Mouse (Mus musculus): Measurements from ENCODE around the gene Nipa1. TPM values are rescaled to one million over a fixed set of nuclear protein-coding genes. Genes with fewer than 3 reads are reported as not detected.
A peak's percentile ranks its signal among the peaks of the same experiment; 100 is the strongest.

Gene Nipa1
- total RNA-seq, 2 experiments from 2014 or later: 39.1 to 46.1 TPM

DNA sequence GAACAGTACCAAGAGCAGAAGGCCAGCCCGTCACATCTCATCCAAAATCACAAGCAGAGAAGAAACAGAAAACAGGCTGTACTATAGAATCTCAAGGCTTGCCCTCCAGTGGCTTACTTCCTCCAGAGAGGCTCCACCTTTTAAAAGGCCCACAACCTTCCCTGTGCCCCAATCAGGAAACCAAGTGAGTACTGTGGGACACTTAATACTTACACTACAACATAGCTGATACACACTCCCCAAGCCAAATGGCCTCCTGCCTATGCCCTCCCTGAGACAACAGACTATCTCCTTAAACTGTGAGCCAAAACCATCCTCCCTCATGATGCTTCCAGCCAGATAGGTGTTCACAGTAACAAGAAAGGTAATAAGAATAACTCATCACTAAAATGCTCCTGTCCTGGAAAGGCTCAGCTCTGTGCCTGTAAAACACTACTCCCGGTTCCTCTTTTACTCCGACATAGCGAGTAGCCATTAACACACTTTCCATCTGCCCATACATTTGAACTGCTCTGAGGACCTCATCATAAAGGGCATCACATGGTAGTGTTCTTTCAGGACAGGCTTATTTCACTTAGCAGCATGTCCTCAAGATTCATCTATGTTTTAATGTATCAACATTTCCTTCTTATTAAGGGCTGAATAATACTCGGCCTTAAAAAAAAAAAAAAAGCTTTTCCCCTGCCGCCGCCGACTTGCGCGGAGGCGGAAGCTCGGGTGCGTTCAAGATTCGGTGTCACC is 6.3 kb downstream of the Nipa1 start:
- no peak for ATAC-seq (replicated peaks; ENCODE audit: low FRiP score, poor library complexity, severe bottlenecking)

DNA sequence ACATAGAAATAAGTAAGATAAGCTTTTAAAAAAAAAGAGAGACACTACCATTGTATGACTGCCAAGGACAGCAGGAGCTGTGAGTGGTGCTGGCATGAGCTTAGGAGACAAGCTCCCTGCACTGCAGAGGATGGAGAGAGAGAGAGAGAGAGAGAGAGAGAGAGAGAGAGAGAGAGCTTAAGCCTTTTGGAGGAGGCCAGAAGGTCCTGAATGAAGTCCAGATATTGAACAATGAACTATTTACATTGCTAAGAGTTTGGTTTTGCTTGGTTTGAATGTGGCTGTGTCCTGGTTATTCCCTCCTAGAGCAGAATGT is 8.8 kb downstream of the Nipa1 start:
- ATAC-seq (replicated peaks; ENCODE audit: low FRiP score, poor library complexity, severe bottlenecking): no peak

DNA sequence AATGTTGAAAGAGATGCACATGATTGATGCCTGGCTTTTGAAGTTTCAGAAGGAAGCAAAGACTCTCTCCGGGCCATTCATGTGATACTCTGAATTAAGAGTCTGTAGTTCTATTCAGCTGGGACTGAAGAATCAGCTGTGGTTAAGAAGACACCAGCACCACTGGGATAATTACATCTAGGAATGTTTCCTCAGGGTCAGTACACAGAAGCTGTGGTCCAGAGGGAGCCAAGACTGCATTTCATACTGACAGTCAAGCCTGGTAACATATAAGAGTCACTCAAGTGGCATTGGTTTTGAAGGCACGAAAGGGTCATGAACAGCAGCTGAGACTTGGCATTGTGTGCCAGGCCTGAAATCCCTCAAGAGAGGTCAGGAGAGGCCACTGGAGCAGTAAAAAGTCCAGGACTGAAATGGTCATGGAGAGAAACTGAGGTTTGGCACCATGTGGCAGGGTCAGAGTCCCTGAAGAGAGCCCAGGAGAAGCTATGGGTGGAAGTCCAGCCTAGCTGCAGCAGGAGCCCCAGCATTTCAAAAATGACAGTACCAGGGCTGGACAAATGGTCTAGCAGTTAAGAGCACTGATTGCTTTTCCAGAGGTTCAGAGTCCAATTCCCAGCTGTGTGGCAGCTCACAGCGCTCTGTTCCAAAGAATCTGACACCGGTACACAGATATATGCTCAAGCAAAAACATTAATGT is 9.3 kb downstream of the Nipa1 start:
- ATAC-seq (replicated peaks; ENCODE audit: low FRiP score, poor library complexity, severe bottlenecking): no peak

DNA sequence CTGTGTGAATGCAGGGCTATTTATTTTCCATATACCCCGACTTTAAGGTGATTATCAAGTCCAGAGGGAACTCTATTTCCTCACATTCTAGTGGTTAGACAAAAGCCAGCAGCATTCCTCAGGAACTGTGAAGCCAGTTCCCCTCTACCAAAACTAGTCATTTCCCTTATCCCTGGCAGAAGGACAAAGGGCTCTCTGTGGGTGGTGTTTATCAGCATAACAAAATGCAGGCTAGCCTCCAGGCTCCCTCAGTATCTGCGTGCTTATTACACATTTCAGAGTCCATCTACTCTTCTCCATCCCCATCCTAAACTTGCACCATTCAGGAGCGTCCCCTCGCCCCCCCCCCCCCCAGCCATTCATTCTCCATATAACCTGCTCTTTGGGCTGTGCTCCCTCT is 20.8 kb downstream of the Nipa1 start:
- ATAC-seq (replicated peaks; ENCODE audit: low FRiP score, poor library complexity, severe bottlenecking): 0 out of 2 replicates have a peak, but pooled peaks have one; percentile 33

DNA sequence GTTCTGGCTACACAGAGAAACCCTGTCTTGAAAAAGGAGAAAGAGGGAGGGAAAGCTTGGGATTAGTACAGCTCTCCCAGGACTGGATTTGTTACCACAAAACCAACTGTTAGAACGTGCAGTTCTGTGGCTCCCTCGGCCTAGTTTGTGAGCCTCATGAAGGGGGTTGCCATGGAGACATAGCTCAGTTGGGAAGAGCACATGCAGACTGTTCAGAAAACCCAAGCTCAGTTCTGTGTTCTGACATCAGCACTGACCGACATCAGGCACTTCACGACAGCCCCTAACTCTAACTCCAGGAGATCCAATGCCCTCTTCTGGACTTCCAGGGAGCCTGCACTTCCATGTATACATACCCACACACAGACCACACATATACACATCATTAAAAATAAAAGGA is 24.7 kb downstream of the Nipa1 start:
- ATAC-seq (replicated peaks; ENCODE audit: low FRiP score, poor library complexity, severe bottlenecking): no peak

DNA sequence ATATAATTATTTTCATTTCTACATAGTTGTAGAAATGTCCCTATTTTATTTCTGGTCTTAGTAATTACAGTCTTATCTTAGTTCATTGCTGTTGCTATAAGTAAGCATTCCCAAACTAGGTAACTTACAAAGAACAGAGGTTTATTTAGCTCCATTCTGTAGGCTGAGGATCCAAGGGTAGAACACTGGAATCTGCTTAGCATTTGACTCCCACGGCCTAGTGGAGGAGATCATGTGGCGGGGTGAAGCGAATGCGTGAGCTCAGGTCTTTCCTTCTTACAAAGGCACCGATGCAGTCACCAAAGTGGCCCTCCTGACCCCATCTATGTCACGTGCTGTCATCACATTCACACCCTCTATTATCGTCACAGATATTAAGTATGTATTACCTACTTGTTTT is 27.9 kb downstream of the Nipa1 start:
- ATAC-seq (replicated peaks; ENCODE audit: low FRiP score, poor library complexity, severe bottlenecking): no peak

DNA sequence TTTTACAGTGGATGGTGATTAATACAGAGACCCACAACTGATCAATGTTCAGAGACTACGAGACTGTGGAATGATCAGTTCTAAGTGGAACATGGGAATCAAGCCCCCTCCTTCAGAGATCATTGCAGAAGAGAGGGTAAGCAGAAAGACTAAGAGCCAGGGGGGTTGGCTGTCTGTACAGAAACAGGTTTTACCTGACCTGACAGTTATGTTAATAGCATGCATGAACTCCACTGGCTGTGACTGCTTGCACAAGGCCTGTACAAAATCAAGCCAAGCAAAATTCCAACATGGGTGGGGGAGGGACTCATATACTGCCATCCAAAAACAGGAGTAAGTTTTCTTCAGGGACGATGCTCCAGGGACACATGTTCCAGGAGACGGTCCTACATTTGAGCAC is 28.6 kb downstream of the Nipa1 start:
- no peak for ATAC-seq (replicated peaks; ENCODE audit: low FRiP score, poor library complexity, severe bottlenecking)

DNA sequence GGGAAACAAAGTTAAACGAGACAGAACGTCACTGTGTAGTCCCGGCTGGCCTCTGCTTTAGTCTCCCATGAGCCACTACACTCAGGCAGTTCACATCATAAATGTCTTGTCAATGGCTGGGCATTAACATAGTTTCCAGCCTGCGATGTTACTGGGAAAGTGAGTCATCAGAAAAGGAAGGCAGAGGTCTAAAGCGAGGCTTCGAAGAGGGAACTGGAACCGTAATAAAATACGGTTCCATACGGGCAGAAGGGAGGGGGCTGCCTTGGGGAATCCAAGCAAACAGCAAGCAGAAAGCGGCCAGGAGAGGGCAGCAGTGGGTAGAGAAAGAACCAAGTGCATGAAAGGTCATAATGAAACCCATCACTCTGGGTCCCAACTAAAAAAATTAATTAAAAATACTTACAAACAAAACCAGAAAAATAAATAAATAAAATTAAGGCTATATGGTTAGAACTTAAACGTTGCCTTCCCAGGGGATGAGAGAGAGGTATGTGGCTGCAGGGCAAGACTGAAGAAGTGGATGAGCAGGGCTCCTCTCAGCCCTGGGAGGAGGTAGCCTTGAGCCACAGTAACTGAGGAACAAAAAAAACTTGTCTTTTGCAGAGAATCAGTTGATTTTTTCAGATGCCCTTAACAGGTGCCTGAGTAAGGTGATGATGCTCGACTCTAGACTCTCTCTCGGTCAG is 33.1 kb downstream of the Nipa1 start:
- ATAC-seq (replicated peaks; ENCODE audit: low FRiP score, poor library complexity, severe bottlenecking): peak; percentile 74

DNA sequence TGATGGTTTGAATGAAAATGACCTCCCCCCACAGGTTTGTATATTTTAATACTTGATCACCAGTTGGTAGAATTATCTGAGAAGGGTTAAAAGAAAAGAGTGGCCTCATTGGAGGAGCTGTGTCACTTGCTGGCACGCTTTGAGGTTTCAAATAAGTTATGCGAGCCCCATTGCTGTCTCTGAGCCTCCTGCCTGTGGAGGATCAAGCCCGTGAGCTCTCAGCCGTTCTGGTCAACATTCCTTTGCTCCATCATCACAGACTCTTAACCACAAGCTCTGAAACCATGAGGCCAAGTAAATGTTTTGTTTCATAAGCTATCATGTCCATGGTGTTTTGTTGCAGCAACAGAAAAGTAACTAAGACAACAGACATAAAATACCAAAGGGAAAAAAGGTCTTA is 35.0 kb downstream of the Nipa1 start:
- ATAC-seq (replicated peaks; ENCODE audit: low FRiP score, poor library complexity, severe bottlenecking): no peak

DNA sequence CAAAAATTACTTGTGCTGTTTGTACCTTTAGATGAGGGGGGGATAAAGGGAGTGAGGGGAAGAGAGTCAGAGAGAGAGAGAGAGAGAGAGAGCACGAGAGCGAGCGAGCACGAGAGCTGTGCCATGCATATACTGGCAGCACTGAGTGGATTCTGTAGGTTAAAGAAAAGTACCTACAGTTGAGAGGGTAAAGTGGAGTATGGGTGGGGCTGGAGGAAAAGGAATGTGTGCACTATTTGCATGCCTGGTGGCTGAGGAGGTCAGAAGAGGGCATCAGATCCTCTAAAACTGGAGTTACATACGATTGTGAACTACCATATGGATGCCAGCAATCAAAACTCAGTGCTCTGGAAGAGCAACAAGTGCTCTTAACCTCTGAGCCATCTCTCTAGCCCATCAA is 36.6 kb downstream of the Nipa1 start:
- no peak for ATAC-seq (replicated peaks; ENCODE audit: low FRiP score, poor library complexity, severe bottlenecking)

DNA sequence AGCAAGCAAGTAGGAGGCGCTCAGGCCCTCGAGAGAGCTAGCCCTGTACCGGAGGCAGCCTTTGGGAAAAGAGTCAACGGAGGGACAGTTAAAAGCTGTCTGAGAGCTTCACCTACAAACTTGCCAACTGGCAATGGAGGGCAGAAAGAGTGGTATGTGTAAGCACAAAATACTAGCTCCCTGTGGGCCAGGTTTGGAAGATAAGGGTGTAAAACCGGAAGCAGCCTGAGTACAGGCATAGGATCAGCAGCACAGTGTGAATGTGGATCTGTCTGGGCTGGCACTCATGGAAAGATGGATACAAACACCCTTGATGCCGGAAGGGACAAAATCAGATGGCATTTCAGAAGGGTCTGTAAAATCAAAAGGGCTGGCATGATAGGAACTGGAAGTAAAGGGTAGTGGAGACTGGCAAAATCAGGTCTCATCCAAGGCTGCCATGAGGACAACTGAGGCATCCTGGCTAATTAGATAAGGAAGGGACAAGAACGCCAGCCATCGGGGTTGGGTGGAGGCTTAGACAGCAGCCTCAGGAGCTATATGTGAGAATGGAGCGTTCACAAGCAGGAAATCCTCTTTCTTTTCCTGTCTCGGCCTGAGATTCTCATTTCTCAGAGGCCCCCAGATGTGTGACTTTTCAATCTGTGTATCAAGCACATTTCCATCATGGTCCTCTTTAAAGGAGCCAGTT is 37.6 kb downstream of the Nipa1 start:
- ATAC-seq (replicated peaks; ENCODE audit: low FRiP score, poor library complexity, severe bottlenecking): peak; percentile 76

DNA sequence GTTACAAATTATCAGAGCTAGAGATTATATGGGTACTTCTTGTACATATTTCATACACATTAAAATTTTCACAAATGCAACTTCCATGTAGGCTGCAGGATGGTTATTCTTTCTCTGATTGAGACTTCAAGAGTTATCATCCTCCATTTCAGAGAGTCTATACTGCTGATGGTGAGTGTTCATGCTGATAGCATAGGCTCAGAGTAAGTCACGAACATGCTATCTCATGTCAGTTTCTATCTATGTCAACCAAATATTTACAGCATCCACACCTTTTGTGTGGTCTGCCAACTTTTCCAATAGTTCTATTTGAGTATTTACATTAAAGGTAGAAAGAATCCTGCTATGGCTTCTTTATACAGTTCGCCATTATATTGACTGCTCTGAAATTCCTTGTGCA is 38.2 kb downstream of the Nipa1 start:
- peak; percentile 75 for ATAC-seq (replicated peaks; ENCODE audit: low FRiP score, poor library complexity, severe bottlenecking)

DNA sequence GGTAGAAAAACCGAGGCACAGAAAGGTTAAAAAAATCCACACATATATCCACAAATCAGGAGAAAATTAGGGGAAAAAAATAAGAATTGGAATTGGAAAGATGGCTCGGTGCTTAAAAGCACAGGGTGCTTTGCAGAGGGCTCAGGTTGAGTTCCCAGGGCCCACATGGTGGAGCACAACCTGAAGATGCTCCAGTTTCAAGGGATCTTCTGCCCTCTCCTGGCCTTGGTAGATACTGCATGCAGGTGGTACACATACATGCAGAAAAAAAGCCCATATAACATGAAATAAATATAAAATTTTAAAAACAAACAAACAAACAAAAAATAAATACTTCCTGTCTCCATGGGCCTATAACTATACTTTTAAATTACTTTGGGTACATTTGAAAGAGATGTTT is 45.3 kb downstream of the Nipa1 start:
- ATAC-seq (replicated peaks; ENCODE audit: low FRiP score, poor library complexity, severe bottlenecking): no peak

DNA sequence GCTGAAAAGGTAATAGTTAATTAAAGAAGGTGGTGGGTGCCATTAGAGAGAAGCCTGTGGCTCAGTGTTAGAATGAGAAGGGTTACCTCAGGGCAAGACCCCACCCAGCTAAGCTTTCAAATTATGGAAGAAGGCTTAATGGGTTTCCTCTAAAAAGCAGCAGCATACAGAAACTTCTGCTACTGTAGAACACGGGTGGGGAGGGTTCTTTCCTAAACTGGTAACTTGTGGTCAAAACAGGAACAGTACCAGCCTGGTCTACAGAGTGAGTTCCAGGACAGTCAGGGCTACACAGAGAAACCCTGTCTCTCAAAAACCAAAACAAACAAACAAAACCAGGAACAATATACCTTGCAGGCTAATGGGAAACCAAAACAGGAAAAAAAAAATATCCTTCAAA is 50.3 kb downstream of the Nipa1 start:
- no peak for ATAC-seq (replicated peaks; ENCODE audit: low FRiP score, poor library complexity, severe bottlenecking)

DNA sequence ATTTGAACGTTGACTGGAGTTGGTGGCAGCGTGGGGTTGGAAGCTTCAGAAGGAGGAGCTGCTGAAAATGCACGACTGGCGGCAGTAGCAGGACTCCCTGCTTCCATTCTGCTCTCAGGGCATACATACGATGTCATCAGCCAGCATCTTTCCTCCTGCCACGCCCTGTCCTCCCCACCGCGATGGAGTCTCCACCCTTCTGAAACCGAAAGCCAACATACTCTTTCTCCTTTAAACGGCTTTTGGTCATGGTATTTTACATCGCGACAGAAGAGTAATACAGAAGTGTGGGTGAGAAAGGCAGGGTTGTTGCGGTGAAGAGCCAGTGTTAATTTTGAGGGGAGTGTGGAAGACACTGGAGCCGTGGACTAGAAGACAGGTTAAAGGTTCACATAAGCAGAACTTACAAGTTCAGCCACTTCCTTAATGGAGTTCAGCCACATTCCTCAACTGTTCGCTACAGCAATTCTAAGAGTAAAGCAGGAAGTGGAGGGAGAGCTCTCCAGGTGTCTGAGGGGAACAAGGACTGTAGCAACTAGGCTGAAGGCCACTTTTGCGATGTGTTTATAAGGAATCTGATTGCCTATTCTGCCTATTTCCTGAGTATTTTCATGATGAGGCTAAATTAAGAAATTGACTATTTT is 51.4 kb downstream of the Nipa1 start:
- ATAC-seq (replicated peaks; ENCODE audit: low FRiP score, poor library complexity, severe bottlenecking): peak; percentile 99

DNA sequence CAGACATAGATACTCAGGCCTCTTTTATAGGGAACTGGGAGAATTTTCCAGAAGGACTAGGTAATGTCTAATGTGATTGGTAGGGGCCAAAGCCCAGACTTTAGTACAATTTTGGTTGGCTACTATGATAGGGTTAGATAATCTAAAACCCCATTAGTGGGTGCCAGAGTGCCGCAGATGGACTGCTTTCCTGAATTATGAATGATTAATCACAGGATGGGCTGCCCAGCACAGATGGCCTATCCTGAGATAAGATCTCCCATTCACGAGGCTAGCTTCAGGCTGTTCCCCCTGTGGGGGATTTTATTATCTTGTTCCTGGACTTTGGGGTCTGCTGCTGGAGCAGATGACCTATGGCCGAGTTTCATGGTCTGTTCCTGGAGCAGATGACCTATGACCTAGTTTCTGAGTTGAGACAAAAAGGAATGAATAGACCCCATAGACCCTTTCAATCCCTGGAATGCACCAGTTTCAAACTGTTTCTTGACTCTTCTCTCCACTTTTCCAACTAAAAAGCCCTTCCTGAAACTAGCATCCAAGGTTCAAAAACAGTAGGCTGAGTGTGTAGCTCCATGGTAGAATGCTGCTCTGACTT is 52.8 kb downstream of the Nipa1 start:
- no peak for ATAC-seq (replicated peaks; ENCODE audit: low FRiP score, poor library complexity, severe bottlenecking)

DNA sequence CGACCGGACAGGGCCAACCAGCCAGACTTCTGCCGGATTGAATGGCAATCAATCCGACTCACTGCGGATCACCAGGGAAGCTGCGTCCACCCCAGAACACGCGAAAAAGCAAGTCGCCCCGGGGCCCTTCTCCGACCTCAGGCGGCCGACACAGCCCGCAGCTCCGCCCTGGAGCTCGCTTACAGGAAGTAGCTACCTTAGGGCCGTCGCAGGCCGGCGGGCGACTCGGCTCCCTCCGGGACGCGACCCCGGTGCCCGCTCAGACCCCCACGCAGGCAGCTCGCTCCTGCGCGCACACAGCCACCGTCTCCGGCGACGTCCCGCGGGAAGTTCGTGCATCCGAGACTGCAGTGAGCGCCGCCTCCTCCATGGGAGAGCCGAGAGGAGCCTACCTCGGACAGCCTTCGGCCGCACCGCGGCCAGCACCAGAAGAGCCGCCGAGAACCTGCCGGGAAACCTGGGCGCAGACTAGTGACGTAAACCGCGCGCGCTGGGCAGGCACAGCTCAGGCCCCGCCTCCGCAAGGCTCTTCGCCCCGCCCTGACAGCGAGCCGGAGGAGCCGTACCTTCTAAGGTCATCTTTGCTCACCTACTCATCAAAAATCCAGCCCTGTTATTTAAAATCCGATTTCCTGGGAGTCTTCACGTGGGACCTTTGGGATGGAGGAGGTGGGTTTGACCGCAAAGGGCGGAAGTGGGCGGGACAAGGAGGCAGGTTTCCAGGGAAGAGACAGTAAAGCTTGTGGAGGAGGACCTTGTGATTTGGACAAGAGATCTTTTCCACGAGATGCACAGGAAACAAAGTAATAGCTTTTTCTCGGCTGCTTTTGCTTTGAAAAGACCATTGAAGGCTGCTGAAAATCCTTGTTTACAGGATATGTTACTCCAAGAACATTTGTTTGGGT is 57.5 kb downstream of the Nipa1 start, which contains the start of gene Nipa2:
Nipa2 (minus strand) TSS at position 473 of the 905 bp plus-strand sequence.
- ATAC-seq (replicated peaks; ENCODE audit: low FRiP score, poor library complexity, severe bottlenecking): peak; percentile 96

DNA sequence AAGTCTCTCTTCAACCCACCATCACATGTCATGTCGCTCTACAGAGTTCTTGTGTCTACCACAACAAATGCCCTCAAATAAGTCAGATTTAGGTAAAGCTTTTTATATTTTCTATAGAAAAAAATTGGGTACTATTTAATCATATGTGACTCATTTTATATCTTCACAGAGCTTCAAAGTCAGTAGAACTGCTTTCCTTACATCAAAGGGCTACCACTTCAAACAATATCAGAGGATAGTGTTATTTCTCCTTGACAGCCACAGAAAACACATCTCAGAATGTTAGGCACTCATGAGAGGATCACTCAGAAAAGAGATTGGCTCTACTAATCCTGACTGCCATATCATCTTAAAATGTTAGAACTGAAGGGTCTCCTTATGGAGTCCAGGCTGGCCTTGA is 59.2 kb downstream of the Nipa1 start:
- no peak for ATAC-seq (replicated peaks; ENCODE audit: low FRiP score, poor library complexity, severe bottlenecking)

DNA sequence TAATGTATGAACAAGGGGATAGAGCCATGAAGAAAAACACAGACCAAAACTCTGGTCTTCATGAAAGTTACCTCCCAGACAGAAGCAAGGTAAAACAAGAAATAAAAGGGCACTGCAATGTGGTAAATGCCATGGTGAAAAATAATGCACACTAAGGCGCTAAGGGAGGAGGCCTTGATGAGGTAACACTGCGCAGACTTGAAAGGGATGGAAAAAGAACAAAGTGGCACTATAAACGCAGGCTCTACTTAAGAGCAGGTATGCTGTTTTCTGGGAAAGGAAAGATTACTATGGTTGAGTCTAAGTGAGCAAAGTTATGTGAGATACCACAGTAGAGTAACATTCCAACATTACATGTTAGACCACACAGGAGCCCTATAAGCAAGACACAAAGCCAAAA is 60.0 kb downstream of the Nipa1 start:
- ATAC-seq (replicated peaks; ENCODE audit: low FRiP score, poor library complexity, severe bottlenecking): no peak

Data from erythroid progenitor cell, adult 5-6 weeks (primary cell).